Mouse (Mus musculus) layer of hippocampus, adult 9-10 months (tissue): ENCODE measurements at regions not wholly inside any gene's neighbourhood (a gene's known extent, or its start where the extent isn't known, plus 50 kb on each side); places are given as distances from the start of the nearest gene placed in this dataset.

ENCODE experiments used
- DNase-seq: peaks from one replicate; pipeline ENCODE4 v3.0.0; 2022; ENCODE audit warnings: low spot score

GRCm38 (mm10) chr3:71728861-71729260 is 1238.8 kb downstream of the Sis start:
- DNase-seq = peak; percentile 20

GRCm38 (mm10) chr3:71702320-71702719 is 1265.3 kb downstream of the Sis start:
- DNase-seq = no peak
